Mouse (Mus musculus): ENCODE measurements at regions not wholly inside any gene's neighbourhood (a gene's known extent, or its start where the extent isn't known, plus 50 kb on each side); places are given as distances from the start of the nearest gene placed in this dataset.
"Not testable (repeated sequence)": the region's sequence is repeated elsewhere in the genome, so short reads cannot be mapped to it uniquely, and the experiment has no call there.

DNA sequence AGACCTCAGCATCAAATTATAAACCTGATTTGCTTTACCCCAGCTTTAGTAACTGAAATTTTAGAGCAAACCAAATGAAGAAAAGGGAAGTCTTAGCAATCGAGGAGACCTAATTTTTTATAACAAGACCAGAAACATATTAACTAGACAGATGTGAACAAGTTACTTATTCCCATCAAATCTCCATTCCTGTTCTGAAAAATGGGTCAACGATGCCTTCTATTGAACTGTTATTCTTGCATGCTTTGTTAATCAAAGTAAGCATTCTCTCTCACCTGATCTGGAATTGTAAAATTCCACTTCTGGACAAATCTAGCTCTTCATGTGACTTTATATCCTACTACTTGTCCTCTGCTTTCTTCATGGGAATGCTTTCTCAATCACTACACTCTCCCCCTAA is 137.6 kb downstream of the Arrdc3 start:
- DNase-seq (ENCODE audit: extremely low spot score, low spot score): no peak
- no peak overlapping the region for H3K27ac ChIP-seq
- H3K4me1 ChIP-seq: no peaks in the 10 kb centered on the region
- WGBS: 89% methylated on average over 2 of the region's 2 CpGs
- H3K27me3 ChIP-seq (ENCODE audit: poor library complexity, severe bottlenecking): no peaks in the 10 kb centered on the region
- H3K4me3 ChIP-seq: no peak overlapping the region
- H3K36me3 ChIP-seq (replicated peaks): no peaks in the 10 kb centered on the region
- no peaks in the 10 kb centered on the region for H3K9me3 ChIP-seq

DNA sequence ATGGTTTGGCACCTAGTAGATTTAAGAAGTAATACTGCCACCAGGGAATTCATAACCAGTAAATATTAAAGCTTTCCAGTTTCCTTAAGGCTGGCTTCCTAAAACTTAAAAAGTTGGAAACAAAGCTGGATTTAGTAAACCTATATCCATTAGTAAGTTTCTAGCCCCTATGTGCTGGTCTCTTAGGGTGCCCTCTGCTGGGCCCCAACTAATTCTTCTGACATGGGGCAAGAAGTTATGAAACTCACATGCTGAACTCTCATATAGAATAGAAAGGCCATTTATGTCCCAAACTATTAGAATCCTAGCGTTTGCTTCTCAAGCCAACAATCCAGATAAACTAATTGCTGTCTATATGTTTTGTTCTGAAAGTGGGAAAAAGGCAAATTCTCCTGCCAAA is 139.2 kb downstream of the Arrdc3 start:
- Histone ChIP-seq H3K27me3 (ENCODE audit: poor library complexity, severe bottlenecking) (no peaks in the 10 kb centered on the region), H3K4me3 (no peak overlapping the region), H3K4me1 (no peaks in the 10 kb centered on the region), H3K36me3 (replicated peaks) (no peaks in the 10 kb centered on the region), H3K9me3 (no peaks in the 10 kb centered on the region), H3K27ac (no peak overlapping the region)
- WGBS: 88% methylated on average over 1 of the region's 1 CpGs
- no peak for DNase-seq (ENCODE audit: extremely low spot score, low spot score)

DNA sequence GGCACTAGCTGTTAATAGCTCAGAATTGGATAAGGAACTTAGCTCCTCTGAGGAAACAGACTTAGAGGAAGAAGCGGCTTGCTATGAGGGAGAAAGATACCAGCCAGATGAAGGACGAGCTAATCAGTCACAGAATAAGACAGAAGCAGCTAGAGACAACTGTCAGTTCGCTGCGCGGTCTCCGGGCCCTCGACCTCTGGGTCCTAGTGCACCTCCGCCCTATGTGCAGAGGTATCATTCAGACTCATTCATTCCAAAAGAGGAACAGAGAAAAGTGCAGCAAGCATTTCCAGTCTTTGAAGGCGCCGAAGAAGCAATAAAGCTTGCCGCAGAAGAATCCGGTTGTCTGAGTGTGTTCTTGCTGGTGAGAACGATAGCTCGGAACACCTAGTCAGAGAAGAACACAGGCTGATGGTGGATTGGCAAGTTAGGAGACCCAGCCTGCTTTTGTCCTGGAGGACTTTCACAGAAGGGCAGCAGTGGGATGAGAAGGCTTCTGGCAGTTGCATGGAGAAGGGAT is 142.1 kb downstream of the Arrdc3 start:
- H3K27me3 ChIP-seq (ENCODE audit: poor library complexity, severe bottlenecking); H3K4me3 ChIP-seq; DNase-seq (ENCODE audit: extremely low spot score, low spot score); H3K36me3 ChIP-seq (replicated peaks); H3K4me1 ChIP-seq; H3K9me3 ChIP-seq; H3K27ac ChIP-seq: not testable (repeated sequence)
- 92% methylated on average over 14 of the region's 14 CpGs for WGBS

DNA sequence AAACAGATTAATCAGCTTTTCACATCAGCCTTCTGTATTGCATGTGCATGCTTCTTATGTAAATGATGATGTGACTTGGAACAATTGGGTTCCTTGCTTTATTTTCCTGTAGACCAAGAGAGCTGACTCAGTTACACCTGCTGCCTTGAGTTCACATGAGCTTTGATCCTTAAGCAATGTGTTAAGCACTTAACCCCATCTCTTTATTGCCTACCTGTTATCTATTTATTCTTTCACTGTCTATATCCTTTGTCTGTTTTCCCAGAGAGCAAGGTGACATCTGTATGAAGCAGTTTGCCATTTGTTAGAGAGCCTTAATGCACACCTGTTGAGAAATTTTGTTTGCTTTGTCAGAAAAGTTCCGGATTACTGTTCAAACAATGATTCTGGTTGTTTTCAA is 154.1 kb downstream of the Arrdc3 start:
- 91% methylated on average over 1 of the region's 1 CpGs for WGBS
- Histone ChIP-seq H3K4me3 (no peak overlapping the region), H3K36me3 (replicated peaks) (no peaks in the 10 kb centered on the region), H3K27me3 (ENCODE audit: poor library complexity, severe bottlenecking) (no peaks in the 10 kb centered on the region), H3K27ac (no peak overlapping the region), H3K4me1 (no peaks in the 10 kb centered on the region), H3K9me3 (no peaks in the 10 kb centered on the region)
- no peak for DNase-seq (ENCODE audit: extremely low spot score, low spot score)

DNA sequence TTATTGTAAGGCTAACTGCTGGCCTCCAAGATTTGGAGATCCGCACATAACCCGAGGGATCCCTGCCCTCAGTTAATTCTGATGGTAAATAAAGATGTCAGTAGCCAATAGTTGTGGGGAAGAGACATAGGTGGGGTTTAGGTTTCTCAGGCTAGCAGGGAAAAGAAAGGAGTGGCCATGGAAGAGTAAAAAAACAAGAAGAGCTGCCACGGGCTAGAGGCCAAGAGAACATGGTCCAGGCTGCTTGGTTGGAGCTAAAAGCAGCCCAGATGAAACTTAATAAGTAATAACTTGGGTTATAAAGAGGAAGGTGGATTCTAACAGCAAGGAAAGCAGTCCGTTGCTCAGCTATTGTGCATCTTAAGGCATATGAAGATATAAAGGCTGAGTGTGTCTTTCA is 155.6 kb downstream of the Arrdc3 start:
- H3K27ac ChIP-seq: no peak overlapping the region
- no peak overlapping the region for H3K4me3 ChIP-seq
- H3K9me3 ChIP-seq: no peaks in the 10 kb centered on the region
- H3K4me1 ChIP-seq: no peaks in the 10 kb centered on the region
- no peak for DNase-seq (ENCODE audit: extremely low spot score, low spot score)
- H3K27me3 ChIP-seq (ENCODE audit: poor library complexity, severe bottlenecking): no peaks in the 10 kb centered on the region
- H3K36me3 ChIP-seq (replicated peaks): no peaks in the 10 kb centered on the region
- 92% methylated on average over 4 of the region's 4 CpGs for WGBS

DNA sequence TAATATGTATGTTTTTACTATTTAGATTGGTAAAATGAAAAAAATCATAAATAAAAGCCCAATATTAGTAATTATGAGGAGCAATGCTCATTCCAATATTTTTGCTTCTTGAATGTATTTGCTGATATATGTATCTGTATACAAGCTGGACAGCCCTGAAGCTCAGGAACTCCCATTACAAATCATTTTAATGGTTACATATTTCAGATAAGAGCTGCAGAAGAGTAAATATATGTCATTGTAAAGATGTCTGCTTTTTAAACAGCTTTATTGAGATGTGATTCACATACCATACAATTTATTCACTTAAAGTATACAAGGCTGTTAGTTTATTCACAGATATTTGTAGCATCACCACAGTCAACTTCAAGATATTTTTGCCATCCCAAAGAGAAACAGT is 157.3 kb downstream of the Arrdc3 start:
- H3K9me3 ChIP-seq: no peaks in the 10 kb centered on the region
- no peak for DNase-seq (ENCODE audit: extremely low spot score, low spot score)
- no peaks in the 10 kb centered on the region for H3K27me3 ChIP-seq (ENCODE audit: poor library complexity, severe bottlenecking)

DNA sequence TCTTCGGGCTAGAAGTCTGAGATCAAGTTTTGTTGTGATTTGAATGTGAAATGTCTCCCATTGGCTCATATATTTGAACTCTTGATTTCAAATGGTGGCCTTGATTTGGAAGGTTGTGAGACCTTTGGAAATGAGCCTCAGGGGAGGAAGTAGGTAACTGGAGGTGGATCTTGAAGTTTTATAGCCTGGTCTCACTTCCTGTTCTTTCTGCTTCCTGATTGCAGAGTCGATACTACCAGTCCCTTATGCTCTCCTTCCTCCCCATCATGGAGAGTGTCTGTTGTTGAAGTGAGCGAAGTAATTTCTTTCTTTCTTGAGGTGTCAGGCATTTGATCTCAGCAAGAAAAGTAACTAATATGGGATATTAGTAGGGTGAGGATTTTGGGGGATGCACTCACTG is 158.5 kb downstream of the Arrdc3 start:
- H3K9me3 ChIP-seq: no peaks in the 10 kb centered on the region
- no peaks in the 10 kb centered on the region for H3K36me3 ChIP-seq (replicated peaks)
- H3K4me3 ChIP-seq: no peak overlapping the region
- no peak overlapping the region for H3K27ac ChIP-seq
- H3K27me3 ChIP-seq (ENCODE audit: poor library complexity, severe bottlenecking): no peaks in the 10 kb centered on the region
- DNase-seq (ENCODE audit: extremely low spot score, low spot score): no peak
- H3K4me1 ChIP-seq: no peaks in the 10 kb centered on the region; the same call in 1 of the 2 replicates
- WGBS: 83% methylated on average over 3 of the region's 3 CpGs

More for the DNA sequence above, 157.3 kb downstream of the Arrdc3 start:
- no peak overlapping the region for H3K27ac ChIP-seq
- no peak overlapping the region for H3K4me3 ChIP-seq
- H3K4me1 ChIP-seq: no peaks in the 10 kb centered on the region; the same call in 1 of the 2 replicates
- no peaks in the 10 kb centered on the region for H3K36me3 ChIP-seq (replicated peaks)

Measured in forebrain, embryonic 10.5 days (tissue).